7 mouse cellular contexts compared by ENCODE assay signal in genomic region chr10:95323393-95324277, GRCm38 (mm10). TPM values are rescaled to one million over a fixed set of nuclear protein-coding genes. Genes with fewer than 3 reads are reported as not detected.
DNase-seq lines count a peak whose midpoint lies in the region; ATAC-seq and TF ChIP-seq lines count a peak whose summit lies in the region.

Gene Cradd (minus strand): TSS chr10:95324133.

- H3K36me3 ChIP-seq in embryonic facial prominence, embryonic 10.5 days (replicated peaks) = no peaks in the 10 kb centered on the region
- no peaks in the 10 kb centered on the region for H3K36me3 ChIP-seq in intestine, postnatal 0 days (ENCODE audit: control insufficient read depth, insufficient read depth)
- no peaks in the 10 kb centered on the region for H3K36me3 ChIP-seq in midbrain, embryonic 12.5 days

- peak within 1 kb of the TSS; percentile 97 for H3K9ac ChIP-seq in intestine, postnatal 0 days (ENCODE audit: low read depth, low read length)
- H3K9ac ChIP-seq in midbrain, embryonic 12.5 days (replicated peaks) = peak within 1 kb of the TSS; percentile 67

- WGBS in embryonic facial prominence, embryonic 10.5 days = under 1% methylated on average over 51 of the region's 51 CpGs
- WGBS in intestine, postnatal 0 days = under 1% methylated on average over 51 of the region's 51 CpGs
- WGBS in midbrain, embryonic 12.5 days = under 1% methylated on average over 51 of the region's 51 CpGs

- peak; percentile 87 for DNase-seq in adrenal gland, postnatal 10 days
- peak; percentile 76 for DNase-seq in embryonic facial prominence, embryonic 10.5 days (ENCODE audit: low spot score)
- no peak for DNase-seq in gonadal fat pad, adult 2 months (ENCODE audit: low read depth)
- peak; percentile 79 for DNase-seq in left cerebral cortex, postnatal 4 days
- DNase-seq in spleen, adult 12 weeks (ENCODE audit: low spot score) = peak; percentile 63

- intact Hi-C loops in left cerebral cortex, postnatal 4 days (cut with DNase I) = loop anchor here (10.0 kb wide), 1 partner anchor 91 kb away; the partner anchor contains the start of gene Socs2

- peak within 1 kb of the TSS; percentile 86 for H3K4me2 ChIP-seq in intestine, postnatal 0 days (replicated peaks; ENCODE audit: low read depth)
- H3K4me2 ChIP-seq in midbrain, embryonic 12.5 days (replicated peaks) = peak within 1 kb of the TSS; percentile 54

- TF ChIP-seq CTCF in intestine, postnatal 0 days (IDR thresholded peaks at IDR 0.05; ENCODE audit: low read depth) = peak; percentile 17; the same call in 1 of the 2 replicates

- peak within 1 kb of the TSS; percentile 75 for H3K4me3 ChIP-seq in embryonic facial prominence, embryonic 10.5 days
- peak within 1 kb of the TSS; percentile 75 for H3K4me3 ChIP-seq in intestine, postnatal 0 days (ENCODE audit: low read depth, low read length)
- peak within 1 kb of the TSS; percentile 68 for H3K4me3 ChIP-seq in midbrain, embryonic 12.5 days

- no peaks in the 10 kb centered on the region for H3K9me3 ChIP-seq in embryonic facial prominence, embryonic 10.5 days
- no peaks in the 10 kb centered on the region for H3K9me3 ChIP-seq in intestine, postnatal 0 days (ENCODE audit: control insufficient read depth)
- no peaks in the 10 kb centered on the region for H3K9me3 ChIP-seq in midbrain, embryonic 12.5 days

- peak within 1 kb of the TSS; percentile 97 for H3K27ac ChIP-seq in embryonic facial prominence, embryonic 10.5 days (replicated peaks)
- H3K27ac ChIP-seq in intestine, postnatal 0 days (ENCODE audit: low read depth, low read length) = peak within 1 kb of the TSS; percentile 98
- peak within 1 kb of the TSS; percentile 92 for H3K27ac ChIP-seq in midbrain, embryonic 12.5 days (replicated peaks)

- no peaks in the 10 kb centered on the region for H3K27me3 ChIP-seq in embryonic facial prominence, embryonic 10.5 days (replicated peaks; ENCODE audit: low read depth, poor library complexity, severe bottlenecking)
- H3K27me3 ChIP-seq in intestine, postnatal 0 days (replicated peaks; ENCODE audit: control insufficient read depth, insufficient read depth, low read length) = no peaks in the 10 kb centered on the region
- no peaks in the 10 kb centered on the region for H3K27me3 ChIP-seq in midbrain, embryonic 12.5 days

- ATAC-seq in intestine, postnatal 0 days = peak; percentile 82
- ATAC-seq in midbrain, embryonic 12.5 days (ENCODE audit: low FRiP score, low read depth) = peak; percentile 84

- H3K4me1 ChIP-seq in embryonic facial prominence, embryonic 10.5 days = peaks cover 17% of the 10 kb centered on the region
- H3K4me1 ChIP-seq in intestine, postnatal 0 days (replicated peaks; ENCODE audit: control insufficient read depth, insufficient read depth, low read length) = no peaks in the 10 kb centered on the region
- peaks cover 12% of the 10 kb centered on the region for H3K4me1 ChIP-seq in midbrain, embryonic 12.5 days

RNA-seq across cellular contexts. Expression of gene Cradd, which starts in this region (rescaled TPM):
- 10 to 100 TPM in 1 of 2 experiments, 1 to 10 TPM in 1; 8.2 to 13.4 TPM for total RNA-seq in adrenal gland, postnatal 10 days (2021)
- polyA plus RNA-seq in embryonic facial prominence, embryonic 10.5 days (2016; fragmentation: Nextera tagmentation; extraction: Ambion mirVana) = 12.3 and 13.5 TPM in 2 replicates
- polyA plus RNA-seq in gonadal fat pad, adult 2 months (2012; rRNA removed) = 17.1 and 21.3 TPM in 2 replicates
- polyA plus RNA-seq in intestine, postnatal 0 days (2015; fragmentation: Nextera tagmentation; extraction: Ambion mirVana) = 11.9 and 12.5 TPM in 2 replicates
- total RNA-seq in left cerebral cortex, postnatal 4 days (2021) = 1 to 10 TPM; 7.4 TPM
- polyA plus RNA-seq in midbrain, embryonic 12.5 days (2016; fragmentation: Nextera tagmentation; extraction: Ambion mirVana) = 12.0 and 14.4 TPM in 2 replicates
